Mouse (Mus musculus): Measurements from ENCODE around the gene Micall1. TPM values are rescaled to one million over a fixed set of nuclear protein-coding genes. Genes with fewer than 3 reads are reported as not detected.

Micall1 gene
- polyA plus RNA-seq, 2 experiments = 12.8 to 31.0 TPM

DNA sequence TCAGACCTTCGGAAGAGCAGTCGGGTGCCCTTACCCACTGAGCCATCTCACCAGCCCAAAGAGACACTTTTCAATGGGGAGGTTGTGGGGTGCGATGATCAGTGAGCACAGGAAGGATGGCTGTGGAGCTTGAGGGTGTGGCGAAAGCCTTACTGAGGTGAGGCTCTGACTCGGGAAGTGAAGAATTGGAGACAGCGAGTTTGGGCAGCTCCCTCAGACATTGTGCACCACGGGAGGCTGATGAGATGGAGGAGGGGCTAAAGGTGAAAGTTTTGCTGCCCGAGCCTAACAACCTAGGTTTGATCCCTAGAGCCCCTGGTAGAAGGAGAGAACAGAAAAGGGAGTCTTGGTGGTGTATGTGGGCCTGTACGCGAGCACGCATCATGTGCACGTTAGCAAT lies 34.6 kb downstream of the Micall1 start:
- TF ChIP-seq POLR2A (IDR thresholded peaks at IDR 0.05; ENCODE audit: borderline replicate concordance, extremely low read depth, insufficient read depth, insufficient read length) = no peak
- no peak for ATAC-seq (ENCODE audit: low FRiP score, low read depth)
- Histone ChIP-seq H3K4me1 (ENCODE audit: control insufficient read depth, insufficient read depth, low read length) (0 out of 2 replicates have a peak, but pooled peaks cover 4% of the 10 kb centered on the region), H3K36me3 (ENCODE audit: control insufficient read depth, insufficient read depth, low read length) (peaks cover 40% of the 10 kb centered on the region), H3K27me3 (ENCODE audit: control insufficient read depth, insufficient read depth, low read length) (no peaks in the 10 kb centered on the region), H3K9me3 (ENCODE audit: control insufficient read depth, low read length) (no peaks in the 10 kb centered on the region), H3K9ac (ENCODE audit: low read depth, low read length, severe bottlenecking) (no peak overlapping the region), H3K27ac (replicated peaks; ENCODE audit: low read depth, low read length) (no peak overlapping the region), H3K4me3 (replicated peaks; ENCODE audit: low read length) (no peak overlapping the region), H3K4me2 (replicated peaks; ENCODE audit: low read depth, low read length, severe bottlenecking) (no peak overlapping the region)
- WGBS = 81% methylated on average over 12 of the region's 12 CpGs
- no peak for DNase-seq (ENCODE audit: low spot score)

DNA sequence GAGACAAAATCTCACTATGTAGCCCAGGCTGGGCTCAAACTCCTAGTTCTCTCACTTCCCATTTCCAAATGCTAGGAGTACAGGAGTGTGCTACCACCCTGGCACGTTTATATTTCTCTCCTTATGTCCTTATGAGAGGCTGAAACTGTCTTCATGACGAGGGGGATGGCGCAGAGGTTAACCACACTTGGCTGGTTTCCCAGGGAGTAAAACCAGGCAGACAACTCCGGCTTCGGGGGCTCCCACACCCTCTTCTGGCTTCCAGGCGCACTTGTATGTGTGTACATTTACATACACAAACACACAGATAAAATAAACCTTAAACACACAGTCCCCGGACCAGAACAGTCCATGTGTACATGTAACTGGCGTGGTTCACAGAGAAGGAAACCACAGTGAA lies 35.3 kb downstream of the Micall1 start:
- H3K4me2 ChIP-seq (replicated peaks; ENCODE audit: low read depth, low read length, severe bottlenecking) = no peak overlapping the region
- WGBS = 82% methylated on average over 8 of the region's 8 CpGs
- 0 out of 2 replicates have a peak, but pooled peaks cover 4% of the 10 kb centered on the region for H3K4me1 ChIP-seq (ENCODE audit: control insufficient read depth, insufficient read depth, low read length)
- no peak overlapping the region for H3K4me3 ChIP-seq (replicated peaks; ENCODE audit: low read length)
- H3K27me3 ChIP-seq (ENCODE audit: control insufficient read depth, insufficient read depth, low read length) = no peaks in the 10 kb centered on the region
- H3K27ac ChIP-seq (replicated peaks; ENCODE audit: low read depth, low read length) = no peak overlapping the region
- no peak overlapping the region for H3K9ac ChIP-seq (ENCODE audit: low read depth, low read length, severe bottlenecking)
- H3K36me3 ChIP-seq (ENCODE audit: control insufficient read depth, insufficient read depth, low read length) = peaks cover 46% of the 10 kb centered on the region
- TF ChIP-seq POLR2A (IDR thresholded peaks at IDR 0.05; ENCODE audit: borderline replicate concordance, extremely low read depth, insufficient read depth, insufficient read length) = no peak
- H3K9me3 ChIP-seq (ENCODE audit: control insufficient read depth, low read length) = no peaks in the 10 kb centered on the region
- no peak for DNase-seq (ENCODE audit: low spot score)
- no peak for ATAC-seq (ENCODE audit: low FRiP score, low read depth)

DNA sequence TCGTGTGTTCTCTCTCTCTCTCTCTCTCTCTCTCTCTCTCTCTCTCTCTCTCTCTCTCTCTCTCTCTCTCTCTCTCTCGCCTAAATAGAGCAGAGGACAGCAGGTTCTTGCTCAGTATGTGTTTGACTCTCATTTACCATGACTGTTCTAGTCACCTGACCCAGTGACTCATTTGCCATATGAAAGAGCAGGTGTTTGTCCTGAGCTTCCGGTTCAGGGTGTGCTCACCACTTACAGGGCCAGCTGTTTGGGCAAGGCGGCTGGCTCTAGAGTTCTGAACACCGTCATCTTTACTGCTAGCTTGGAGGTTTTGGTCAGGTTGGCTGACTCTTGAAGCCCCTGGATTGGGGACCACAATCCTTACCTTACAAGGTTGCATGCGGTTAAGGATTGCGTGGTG lies 36.8 kb downstream of the Micall1 start:
- TF ChIP-seq POLR2A (IDR thresholded peaks at IDR 0.05; ENCODE audit: borderline replicate concordance, extremely low read depth, insufficient read depth, insufficient read length) = no peak
- H3K36me3 ChIP-seq (ENCODE audit: control insufficient read depth, insufficient read depth, low read length) = peaks cover 57% of the 10 kb centered on the region
- no peak overlapping the region for H3K4me3 ChIP-seq (replicated peaks; ENCODE audit: low read length)
- 0 out of 2 replicates have a peak, but pooled peaks cover 4% of the 10 kb centered on the region for H3K4me1 ChIP-seq (ENCODE audit: control insufficient read depth, insufficient read depth, low read length)
- H3K27me3 ChIP-seq (ENCODE audit: control insufficient read depth, insufficient read depth, low read length) = no peaks in the 10 kb centered on the region
- no peak for ATAC-seq (ENCODE audit: low FRiP score, low read depth)
- 88% methylated on average over 7 of the region's 7 CpGs for WGBS
- no peaks in the 10 kb centered on the region for H3K9me3 ChIP-seq (ENCODE audit: control insufficient read depth, low read length)
- no peak overlapping the region for H3K27ac ChIP-seq (replicated peaks; ENCODE audit: low read depth, low read length)
- H3K4me2 ChIP-seq (replicated peaks; ENCODE audit: low read depth, low read length, severe bottlenecking) = no peak overlapping the region
- no peak overlapping the region for H3K9ac ChIP-seq (ENCODE audit: low read depth, low read length, severe bottlenecking)
- no peak for DNase-seq (ENCODE audit: low spot score)

DNA sequence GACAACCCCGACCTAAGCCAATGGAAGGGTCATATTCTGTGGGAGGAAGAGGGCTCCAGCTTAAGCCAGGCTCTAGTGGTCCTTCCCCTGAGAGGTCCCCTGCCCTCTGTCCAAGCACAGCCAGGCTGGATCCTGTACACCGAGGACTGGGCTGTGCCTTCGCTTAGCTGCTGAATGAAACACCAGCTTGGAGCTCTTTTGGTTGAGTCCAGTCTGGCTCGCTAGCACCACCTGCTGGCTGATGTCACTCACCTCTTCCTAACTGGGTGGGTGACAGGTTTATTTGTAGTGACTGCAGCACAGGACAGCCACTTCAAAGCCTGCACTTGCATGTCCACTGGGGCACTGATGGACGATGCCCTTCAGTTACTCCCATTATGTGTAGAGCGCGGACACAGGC lies 39.8 kb downstream of the Micall1 start:
- H3K9me3 ChIP-seq (ENCODE audit: control insufficient read depth, low read length) = no peaks in the 10 kb centered on the region
- ATAC-seq (ENCODE audit: low FRiP score, low read depth) (peak; percentile 62; the same call in 1 of the 2 replicates), DNase-seq (ENCODE audit: low spot score) (peak; percentile 85)
- H3K27ac ChIP-seq (replicated peaks; ENCODE audit: low read depth, low read length) = no peak overlapping the region
- no peaks in the 10 kb centered on the region for H3K4me1 ChIP-seq (ENCODE audit: control insufficient read depth, insufficient read depth, low read length)
- H3K4me2 ChIP-seq (replicated peaks; ENCODE audit: low read depth, low read length, severe bottlenecking) = no peak overlapping the region
- no peaks in the 10 kb centered on the region for H3K27me3 ChIP-seq (ENCODE audit: control insufficient read depth, insufficient read depth, low read length)
- H3K36me3 ChIP-seq (ENCODE audit: control insufficient read depth, insufficient read depth, low read length) = peaks cover 83% of the 10 kb centered on the region
- no peak for TF ChIP-seq POLR2A (IDR thresholded peaks at IDR 0.05; ENCODE audit: borderline replicate concordance, extremely low read depth, insufficient read depth, insufficient read length)
- 52% methylated on average over 7 of the region's 7 CpGs for WGBS
- H3K9ac ChIP-seq (ENCODE audit: low read depth, low read length, severe bottlenecking) = no peak overlapping the region
- H3K4me3 ChIP-seq (replicated peaks; ENCODE audit: low read length) = no peak overlapping the region

DNA sequence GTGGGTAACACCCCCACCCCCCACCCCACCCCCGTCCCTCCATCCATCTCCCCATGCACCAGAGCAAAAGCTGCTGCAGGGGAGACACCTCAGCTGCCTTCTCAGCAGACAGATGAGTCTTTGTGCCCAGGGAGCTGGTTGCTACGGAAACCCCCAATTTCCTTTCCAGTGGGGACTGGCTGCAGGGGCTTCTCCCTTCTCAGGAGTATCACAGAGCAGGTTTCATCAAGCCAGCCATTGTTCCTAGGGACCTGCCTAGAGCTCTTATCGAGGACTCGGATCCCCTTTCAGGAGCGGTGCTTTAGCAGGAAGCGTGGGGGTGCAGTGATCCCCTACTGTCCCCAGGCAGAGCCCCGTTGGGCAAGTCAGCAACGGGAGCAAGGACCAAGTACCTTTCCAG lies 43.2 kb downstream of the Micall1 start:
- Histone ChIP-seq H3K4me2 (replicated peaks; ENCODE audit: low read depth, low read length, severe bottlenecking) (no peak overlapping the region), H3K4me1 (ENCODE audit: control insufficient read depth, insufficient read depth, low read length) (no peaks in the 10 kb centered on the region), H3K27me3 (ENCODE audit: control insufficient read depth, insufficient read depth, low read length) (no peaks in the 10 kb centered on the region), H3K27ac (replicated peaks; ENCODE audit: low read depth, low read length) (peak overlapping the region; percentile 65), H3K36me3 (ENCODE audit: control insufficient read depth, insufficient read depth, low read length) (peaks cover 57% of the 10 kb centered on the region), H3K9ac (ENCODE audit: low read depth, low read length, severe bottlenecking) (no peak overlapping the region), H3K9me3 (ENCODE audit: control insufficient read depth, low read length) (no peaks in the 10 kb centered on the region), H3K4me3 (replicated peaks; ENCODE audit: low read length) (no peak overlapping the region)
- DNase-seq (ENCODE audit: low spot score) = no peak
- no peak for ATAC-seq (ENCODE audit: low FRiP score, low read depth)
- whole genome bisulfite sequencing = 71% methylated on average over 8 of the region's 8 CpGs
- no peak for TF ChIP-seq POLR2A (IDR thresholded peaks at IDR 0.05; ENCODE audit: borderline replicate concordance, extremely low read depth, insufficient read depth, insufficient read length)

DNA sequence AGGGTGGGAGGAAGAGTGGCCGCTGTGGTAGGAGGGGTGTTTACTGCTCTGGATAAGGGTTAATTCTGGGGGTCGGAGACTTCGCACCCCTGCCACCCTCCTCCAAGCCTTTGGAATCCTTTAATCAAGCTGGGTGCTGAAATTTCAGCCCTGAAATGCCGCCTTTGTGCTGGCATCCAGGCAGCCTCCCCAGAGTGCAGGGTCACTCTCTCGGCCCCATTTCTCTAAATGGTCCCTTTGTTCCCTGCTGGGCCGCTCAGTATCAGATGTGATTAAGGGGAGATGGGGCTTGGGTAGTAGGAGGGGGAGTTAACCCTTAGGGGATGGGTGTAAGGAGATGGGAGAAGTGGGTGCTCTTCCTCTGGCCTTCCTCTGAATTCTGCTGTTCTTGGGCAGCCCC lies 44.0 kb downstream of the Micall1 start:
- Histone ChIP-seq H3K36me3 (ENCODE audit: control insufficient read depth, insufficient read depth, low read length) (peaks cover 49% of the 10 kb centered on the region), H3K27me3 (ENCODE audit: control insufficient read depth, insufficient read depth, low read length) (no peaks in the 10 kb centered on the region), H3K4me2 (replicated peaks; ENCODE audit: low read depth, low read length, severe bottlenecking) (no peak overlapping the region), H3K27ac (replicated peaks; ENCODE audit: low read depth, low read length) (no peak overlapping the region; the same call in 1 of the 2 replicates), H3K4me3 (replicated peaks; ENCODE audit: low read length) (no peak overlapping the region), H3K4me1 (ENCODE audit: control insufficient read depth, insufficient read depth, low read length) (no peaks in the 10 kb centered on the region), H3K9ac (ENCODE audit: low read depth, low read length, severe bottlenecking) (no peak overlapping the region), H3K9me3 (ENCODE audit: control insufficient read depth, low read length) (no peaks in the 10 kb centered on the region)
- ATAC-seq (ENCODE audit: low FRiP score, low read depth) = no peak
- no peak for DNase-seq (ENCODE audit: low spot score)
- 60% methylated on average over 6 of the region's 6 CpGs for WGBS
- TF ChIP-seq POLR2A (IDR thresholded peaks at IDR 0.05; ENCODE audit: borderline replicate concordance, extremely low read depth, insufficient read depth, insufficient read length) = no peak

Measured in limb, embryonic 14.5 days (tissue).